Mouse (Mus musculus) heart, adult 9 months (tissue): ENCODE results near the gene Zfp993.
"Not testable (repeated sequence)": the region's sequence is repeated elsewhere in the genome, so short reads cannot be mapped to it uniquely, and the experiment has no call there.

ENCODE experiments used
- DNase-seq, 2 experiments: peaks; one replicate each; pipeline ENCODE4 v3.0.0; 2022; ENCODE audit warnings: low spot score in 2 of 2

The Zfp993 gene

GRCm38 (mm10) chr4:146610774-146611400 lies at the start of gene Zfp993:
Gene Zfp993 (plus strand): TSS chr4:146610961.
- DNase-seq = not testable (repeated sequence)

- DNase-seq = not testable (repeated sequence)
Observed at GRCm38 (mm10) chr4:146579905-146580873, 30.6 kb upstream of the Zfp993 start.

- DNase-seq = not testable (repeated sequence)
Observed at GRCm38 (mm10) chr4:146603578-146604399, 7.0 kb upstream of the Zfp993 start.

- DNase-seq = not testable (repeated sequence)
Observed at GRCm38 (mm10) chr4:146644367-146644766, 33.6 kb downstream of the Zfp993 start.

- not testable (repeated sequence) for DNase-seq
Observed at GRCm38 (mm10) chr4:146649641-146650040, 38.9 kb downstream of the Zfp993 start.

GRCm38 (mm10) chr4:146650115-146650514 lies 39.4 kb downstream of the Zfp993 start:
- not testable (repeated sequence) for DNase-seq

- DNase-seq = not testable (repeated sequence)
Observed at GRCm38 (mm10) chr4:146650639-146651038, 39.9 kb downstream of the Zfp993 start.
